Mouse (Mus musculus) ES-Bruce4 (cell line): ENCODE results near the gene Slc25a28.

Experiments used
- CTCF ChIP-seq: IDR thresholded peaks from one replicate; pipeline ENCODE4 v1.8.1; 2011; ENCODE audit warnings: low read depth, low read length
- EP300 ChIP-seq: IDR thresholded peaks from 2 replicates; pipeline ENCODE4 v1.6.1; 2011; ENCODE audit warnings: low read depth, low read length; ENCODE audit not compliant: insufficient read depth
- POLR2A ChIP-seq: IDR thresholded peaks from one replicate; pipeline ENCODE4 v1.8.1; 2011; ENCODE audit warnings: low read length; ENCODE audit not compliant: insufficient read depth

DNA sequence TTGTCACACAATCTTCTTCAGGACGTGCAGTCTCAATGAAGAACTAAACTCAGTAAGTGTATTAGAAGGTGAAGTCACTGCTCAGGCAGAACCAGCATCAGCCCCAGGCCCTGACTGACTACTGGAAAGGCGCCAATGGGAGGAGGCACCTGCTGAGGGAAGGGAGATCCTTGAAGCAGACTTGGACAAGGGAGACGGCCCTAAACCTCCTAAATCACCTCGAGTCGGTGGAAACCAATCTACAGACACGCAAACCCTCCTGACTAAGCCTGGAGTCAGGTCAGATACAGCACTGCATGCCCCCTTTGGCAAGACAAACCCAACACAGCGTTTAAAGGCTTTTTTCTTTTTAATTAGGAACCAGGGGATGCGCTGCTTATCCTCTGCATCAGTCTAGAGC is 11.2 kb downstream of the Slc25a28 start:
- no peak for TF ChIP-seq EP300
- no peak for TF ChIP-seq CTCF
- TF ChIP-seq POLR2A = no peak
